Mouse (Mus musculus): Measurements from ENCODE around the gene Tsc2. TPM values are rescaled to one million over a fixed set of nuclear protein-coding genes. Genes with fewer than 3 reads are reported as not detected.

Tsc2 gene
- total RNA-seq, 1 experiment: 93.0 TPM

DNA sequence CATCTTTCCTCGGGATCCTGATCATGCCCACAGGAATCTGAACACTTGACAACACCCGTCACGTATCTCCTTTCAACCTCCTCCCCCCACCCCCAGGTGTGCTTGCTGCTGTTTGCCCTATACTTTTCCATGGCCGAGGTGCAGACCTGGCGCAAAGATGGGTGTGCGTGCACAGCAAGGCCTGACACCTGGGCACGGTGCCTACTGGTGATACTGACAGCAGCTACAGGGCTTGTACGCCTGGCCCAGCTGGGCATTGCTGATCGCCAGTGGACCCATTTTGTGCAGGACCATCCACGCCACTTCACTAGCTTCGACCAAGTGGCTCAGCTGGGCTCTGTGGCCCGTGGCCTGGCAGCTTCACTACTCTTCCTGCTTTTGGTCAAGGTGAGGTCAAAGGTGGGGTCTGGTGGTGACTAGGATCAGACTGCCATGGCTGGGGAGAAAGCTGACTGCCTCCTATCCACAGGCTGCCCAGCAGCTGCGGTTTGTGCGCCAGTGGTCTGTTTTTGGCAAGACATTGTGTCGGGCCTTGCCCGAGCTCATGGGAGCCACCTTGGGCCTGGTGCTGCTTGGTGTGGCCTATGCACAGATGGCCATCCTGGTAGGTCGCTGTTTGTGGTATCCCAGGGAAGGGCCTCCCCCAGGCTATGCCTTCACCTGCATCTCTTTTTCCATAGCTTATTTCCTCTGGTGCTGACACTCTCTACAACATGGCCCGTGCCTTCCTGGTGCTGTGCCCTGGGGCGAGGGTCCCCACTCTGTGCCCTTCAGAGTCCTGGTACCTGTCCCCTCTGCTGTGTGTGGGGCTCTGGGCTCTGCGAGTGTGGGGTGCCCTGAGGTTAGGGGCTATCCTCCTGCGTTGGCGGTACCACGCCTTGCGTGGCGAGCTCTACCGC is 38.2 kb downstream of the Tsc2 start:
- Histone ChIP-seq H3K4me3 (ENCODE audit: insufficient read depth in 1 of 2, low read depth in 1 of 2, low read length in 2 of 2, poor library complexity in 1 of 2, severe bottlenecking in 1 of 2) (no peak overlapping the region), H3K9ac (ENCODE audit: insufficient read depth, low read depth, low read length, poor library complexity, severe bottlenecking) (0 out of 2 replicates have a peak overlapping the region, but pooled peaks have one; percentile 14), H3K27ac (ENCODE audit: insufficient read depth, low read depth, low read length, poor library complexity, severe bottlenecking) (no peak overlapping the region), H3K36me3 (ENCODE audit: control insufficient read depth, insufficient read depth, low read length, poor library complexity, severe bottlenecking) (peaks cover 54% of the 10 kb centered on the region), H3K9me3 (ENCODE audit: control insufficient read depth, insufficient read depth, low read depth, low read length) (no peaks in the 10 kb centered on the region), H3K4me1 (ENCODE audit: control insufficient read depth in 2 of 2, insufficient read depth in 2 of 2, low read length in 2 of 2, poor library complexity in 1 of 2) (peaks cover 0 to 10% of the 10 kb centered on the region in 2 experiments; a peak in 2 of 4 replicates)
- no peak for TF ChIP-seq ZC3H11A (IDR thresholded peaks at IDR 0.05; ENCODE audit: borderline replicate concordance, low read depth, low read length)
- TF ChIP-seq MAFK (IDR thresholded peaks at IDR 0.05; ENCODE audit: insufficient read depth, low read depth, low read length): no peak
- no peak for TF ChIP-seq HCFC1 (IDR thresholded peaks at IDR 0.05; ENCODE audit: borderline replicate concordance, insufficient read depth, low read length)
- no peak for DNase-seq (ENCODE audit: low read depth, low spot score)
- in situ Hi-C loops (cut with MboI; ENCODE audit: low sequenced_read_pairs in 2 of 2, unreplicated experiment in 2 of 2): no loop called here

DNA sequence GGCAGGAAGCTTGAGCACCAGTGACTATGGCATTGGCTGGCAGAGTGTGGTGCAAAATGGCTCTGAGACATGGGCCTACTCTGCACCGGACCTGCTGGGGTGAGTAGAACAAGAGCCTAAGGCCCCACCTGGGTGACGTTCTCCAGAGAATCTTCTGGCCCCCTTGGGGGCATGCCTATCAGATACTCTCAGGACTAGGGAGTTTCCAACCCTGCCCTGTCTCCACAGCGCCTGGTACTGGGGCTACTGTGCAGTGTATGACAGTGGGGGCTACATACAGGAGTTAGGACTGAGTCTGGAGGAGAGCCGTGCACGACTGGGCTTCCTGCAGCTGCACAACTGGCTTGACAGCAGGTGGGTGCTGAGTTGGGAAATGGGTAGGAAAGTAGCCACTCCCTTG is 39.2 kb downstream of the Tsc2 start:
- Histone ChIP-seq H3K9me3 (ENCODE audit: control insufficient read depth, insufficient read depth, low read depth, low read length) (no peaks in the 10 kb centered on the region), H3K36me3 (ENCODE audit: control insufficient read depth, insufficient read depth, low read length, poor library complexity, severe bottlenecking) (peaks cover 48% of the 10 kb centered on the region), H3K4me3 (ENCODE audit: insufficient read depth in 1 of 2, low read depth in 1 of 2, low read length in 2 of 2, poor library complexity in 1 of 2, severe bottlenecking in 1 of 2) (no peak overlapping the region), H3K27ac (ENCODE audit: insufficient read depth, low read depth, low read length, poor library complexity, severe bottlenecking) (no peak overlapping the region), H3K4me1 (ENCODE audit: control insufficient read depth in 2 of 2, insufficient read depth in 2 of 2, low read length in 2 of 2, poor library complexity in 1 of 2) (peaks cover 0 to 10% of the 10 kb centered on the region in 2 experiments; a peak in 2 of 4 replicates), H3K9ac (ENCODE audit: insufficient read depth, low read depth, low read length, poor library complexity, severe bottlenecking) (no peak overlapping the region)
- TF ChIP-seq MAFK (IDR thresholded peaks at IDR 0.05; ENCODE audit: insufficient read depth, low read depth, low read length): no peak
- no peak for TF ChIP-seq HCFC1 (IDR thresholded peaks at IDR 0.05; ENCODE audit: borderline replicate concordance, insufficient read depth, low read length)
- no peak for TF ChIP-seq CHD2 (IDR thresholded peaks at IDR 0.05; ENCODE audit: low read depth, low read length)
- no peak for TF ChIP-seq ZNF384 (IDR thresholded peaks at IDR 0.05; ENCODE audit: low read depth, low read length)
- TF ChIP-seq ZC3H11A (IDR thresholded peaks at IDR 0.05; ENCODE audit: borderline replicate concordance, low read depth, low read length): no peak
- in situ Hi-C loops (cut with MboI; ENCODE audit: low sequenced_read_pairs in 2 of 2, unreplicated experiment in 2 of 2): no loop called here
- no peak for DNase-seq (ENCODE audit: low read depth, low spot score)

DNA sequence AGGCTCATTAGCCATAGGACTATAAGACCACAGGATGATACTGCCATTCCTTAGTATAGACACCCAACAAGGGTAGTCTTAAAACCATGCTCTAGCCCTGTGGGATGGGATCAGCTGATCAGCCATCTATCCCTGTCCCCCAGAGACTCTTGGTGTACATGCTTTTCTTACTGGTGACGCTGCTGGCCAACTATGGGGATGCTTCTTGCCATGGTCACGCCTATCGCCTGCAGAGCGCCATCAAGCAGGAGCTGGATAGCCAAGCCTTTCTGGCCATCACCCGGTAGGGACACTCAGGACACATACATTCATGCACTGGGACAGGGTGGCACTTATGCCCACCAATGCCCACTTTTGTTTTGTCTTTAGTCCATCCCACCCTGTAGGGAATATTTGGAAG is 40.7 kb downstream of the Tsc2 start:
- DNase-seq (ENCODE audit: low read depth, low spot score): no peak
- Histone ChIP-seq H3K4me1 (ENCODE audit: control insufficient read depth in 2 of 2, insufficient read depth in 2 of 2, low read length in 2 of 2, poor library complexity in 1 of 2) (peaks cover 0 to 10% of the 10 kb centered on the region in 2 experiments; a peak in 2 of 4 replicates), H3K36me3 (ENCODE audit: control insufficient read depth, insufficient read depth, low read length, poor library complexity, severe bottlenecking) (peaks cover 43% of the 10 kb centered on the region), H3K4me3 (ENCODE audit: insufficient read depth in 1 of 2, low read depth in 1 of 2, low read length in 2 of 2, poor library complexity in 1 of 2, severe bottlenecking in 1 of 2) (no peak overlapping the region), H3K27ac (ENCODE audit: insufficient read depth, low read depth, low read length, poor library complexity, severe bottlenecking) (no peak overlapping the region), H3K9me3 (ENCODE audit: control insufficient read depth, insufficient read depth, low read depth, low read length) (no peaks in the 10 kb centered on the region), H3K9ac (ENCODE audit: insufficient read depth, low read depth, low read length, poor library complexity, severe bottlenecking) (no peak overlapping the region)
- TF ChIP-seq HCFC1 (IDR thresholded peaks at IDR 0.05; ENCODE audit: borderline replicate concordance, insufficient read depth, low read length) (no peak), ZC3H11A (IDR thresholded peaks at IDR 0.05; ENCODE audit: borderline replicate concordance, low read depth, low read length) (no peak), CHD2 (IDR thresholded peaks at IDR 0.05; ENCODE audit: low read depth, low read length) (no peak), ZNF384 (IDR thresholded peaks at IDR 0.05; ENCODE audit: low read depth, low read length) (no peak), MAFK (IDR thresholded peaks at IDR 0.05; ENCODE audit: insufficient read depth, low read depth, low read length) (no peak)
- in situ Hi-C loops (cut with MboI; ENCODE audit: low sequenced_read_pairs in 2 of 2, unreplicated experiment in 2 of 2): no loop called here

DNA sequence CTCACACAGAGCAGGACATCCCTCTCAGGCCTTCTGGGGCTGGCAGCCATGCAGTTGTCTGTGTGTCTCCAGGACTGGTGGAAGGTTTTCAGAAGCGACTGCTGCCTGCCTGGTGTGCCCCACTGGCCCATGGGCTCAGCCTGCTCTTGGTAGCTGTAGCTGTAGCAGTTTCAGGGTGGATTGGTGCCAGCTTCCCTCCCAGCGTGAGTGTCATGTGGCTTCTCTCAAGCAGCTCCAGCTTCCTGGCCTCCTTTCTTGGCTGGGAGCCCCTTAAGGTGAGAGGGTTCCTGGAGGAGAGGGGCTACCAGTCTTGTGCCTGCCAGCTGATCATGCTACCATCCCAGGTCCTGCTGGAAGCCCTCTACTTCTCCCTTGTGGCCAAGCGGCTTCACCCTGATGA is 41.5 kb downstream of the Tsc2 start:
- TF ChIP-seq CHD2 (IDR thresholded peaks at IDR 0.05; ENCODE audit: low read depth, low read length) (no peak), MAFK (IDR thresholded peaks at IDR 0.05; ENCODE audit: insufficient read depth, low read depth, low read length) (no peak), ZC3H11A (IDR thresholded peaks at IDR 0.05; ENCODE audit: borderline replicate concordance, low read depth, low read length) (no peak), HCFC1 (IDR thresholded peaks at IDR 0.05; ENCODE audit: borderline replicate concordance, insufficient read depth, low read length) (no peak), ZNF384 (IDR thresholded peaks at IDR 0.05; ENCODE audit: low read depth, low read length) (no peak)
- DNase-seq (ENCODE audit: low read depth, low spot score): no peak
- Histone ChIP-seq H3K36me3 (ENCODE audit: control insufficient read depth, insufficient read depth, low read length, poor library complexity, severe bottlenecking) (peaks cover 40% of the 10 kb centered on the region; the same call in 1 of the 2 replicates), H3K9ac (ENCODE audit: insufficient read depth, low read depth, low read length, poor library complexity, severe bottlenecking) (no peak overlapping the region), H3K4me3 (ENCODE audit: insufficient read depth in 1 of 2, low read depth in 1 of 2, low read length in 2 of 2, poor library complexity in 1 of 2, severe bottlenecking in 1 of 2) (no peak overlapping the region), H3K4me1 (ENCODE audit: control insufficient read depth in 2 of 2, insufficient read depth in 2 of 2, low read length in 2 of 2, poor library complexity in 1 of 2) (peaks cover 0 to 10% of the 10 kb centered on the region in 2 experiments; a peak in 2 of 4 replicates), H3K27ac (ENCODE audit: insufficient read depth, low read depth, low read length, poor library complexity, severe bottlenecking) (no peak overlapping the region), H3K9me3 (ENCODE audit: control insufficient read depth, insufficient read depth, low read depth, low read length) (no peaks in the 10 kb centered on the region)
- in situ Hi-C loops (cut with MboI; ENCODE audit: low sequenced_read_pairs in 2 of 2, unreplicated experiment in 2 of 2): no loop called here

Measured in ES-E14 (cell line).